Mouse (Mus musculus) testis, adult 2 months (tissue): ENCODE measurements around the gene Phgr1. TPM values are rescaled to one million over a fixed set of nuclear protein-coding genes. Genes with fewer than 3 reads are reported as not detected.
A peak's percentile ranks its signal among the peaks of the same experiment; 100 is the strongest.

Source experiments
- H3K27ac ChIP-seq: fragments of 200-500 bp; 2 replicates; pipeline ENCODE4 v1.5.1; 2012; ENCODE audit warnings: low read depth, low read length; ENCODE audit not compliant: control insufficient read depth, insufficient read depth
- H3K27me3 ChIP-seq: fragments of 200-500 bp; 2 replicates; pipeline ENCODE4 v1.6.1; 2012; ENCODE audit warnings: mild to moderate bottlenecking, low read length, moderate library complexity; ENCODE audit not compliant: control insufficient read depth, insufficient read depth
- H3K36me3 ChIP-seq: fragments of 200-500 bp; 2 replicates; pipeline ENCODE4 v1.6.1; 2012; ENCODE audit warnings: mild to moderate bottlenecking, low read length; ENCODE audit not compliant: control insufficient read depth, insufficient read depth
- H3K4me1 ChIP-seq: fragments of 200-500 bp; 2 replicates; pipeline ENCODE4 v1.6.1; 2012; ENCODE audit warnings: low read length; ENCODE audit not compliant: control insufficient read depth, insufficient read depth
- H3K4me3 ChIP-seq: fragments of 200-500 bp; 2 replicates; pipeline ENCODE4 v1.5.1; 2012; ENCODE audit warnings: low read depth, mild to moderate bottlenecking, low read length, moderate library complexity, mixed read lengths; ENCODE audit not compliant: control insufficient read depth
- CTCF ChIP-seq: fragments of 200-500 bp; IDR thresholded peaks from 2 replicates; pipeline ENCODE4 v1.5.1; 2012; ENCODE audit warnings: low read depth, mild to moderate bottlenecking, inconsistent platforms, low read length, moderate library complexity; ENCODE audit not compliant: control insufficient read depth, insufficient read depth, insufficient replicate concordance
- POLR2A ChIP-seq: fragments of 200-500 bp; IDR thresholded peaks from 2 replicates; pipeline ENCODE4 v1.6.1; 2012; ENCODE audit warnings: low read depth, mild to moderate bottlenecking, inconsistent platforms, low read length, moderate library complexity; ENCODE audit not compliant: control insufficient read depth
- polyA plus RNA-seq: library from polyadenylated mRNA; depleted of rRNA; stranded (reverse); fragments of >200 nt; gene quantifications from 2 replicates; pipeline ENCODE4 v1.2.3, GENCODE M21; 2012

Gene Phgr1
- polyA plus RNA-seq, 1 experiment = 1.1 TPM

GRCm38 (mm10) chr2:118781115-118781514 lies 8.5 kb downstream of the Phgr1 start:
- no peak overlapping the region for H3K27ac ChIP-seq
- peaks cover 12% of the 10 kb centered on the region for H3K4me1 ChIP-seq
- no peak for TF ChIP-seq POLR2A
- TF ChIP-seq CTCF = no peak
- no peak overlapping the region for H3K4me3 ChIP-seq
- H3K36me3 ChIP-seq = no peaks in the 10 kb centered on the region
- no peaks in the 10 kb centered on the region for H3K27me3 ChIP-seq

- H3K4me1 ChIP-seq = peaks cover 12% of the 10 kb centered on the region
- no peak for TF ChIP-seq POLR2A
- TF ChIP-seq CTCF = no peak
- no peaks in the 10 kb centered on the region for H3K36me3 ChIP-seq
- no peak overlapping the region for H3K4me3 ChIP-seq
- no peaks in the 10 kb centered on the region for H3K27me3 ChIP-seq
- no peak overlapping the region for H3K27ac ChIP-seq
Measured at GRCm38 (mm10) chr2:118782303-118782702, 9.7 kb downstream of the Phgr1 start.

DNA sequence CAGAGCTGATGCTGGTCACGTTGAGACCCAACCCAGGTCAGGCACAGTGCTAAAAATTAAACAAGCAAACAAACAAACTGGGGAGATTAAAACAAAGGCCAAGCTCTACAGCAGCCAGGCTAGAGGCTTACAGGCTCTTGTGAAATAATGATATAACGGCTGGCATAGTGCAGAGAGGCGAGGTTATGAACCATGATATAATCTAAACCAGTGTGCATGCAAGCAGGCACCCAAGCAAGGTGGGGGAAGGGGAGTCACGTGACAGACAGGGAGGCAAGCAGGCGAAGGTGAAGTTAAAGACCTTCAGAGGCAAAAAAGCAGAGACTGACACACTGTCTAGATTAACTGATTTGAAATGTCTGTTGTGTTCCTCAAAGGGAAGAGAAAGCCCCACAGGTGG lies 10.5 kb downstream of the Phgr1 start:
- no peaks in the 10 kb centered on the region for H3K27me3 ChIP-seq
- no peaks in the 10 kb centered on the region for H3K36me3 ChIP-seq
- H3K4me1 ChIP-seq = peaks cover 12% of the 10 kb centered on the region
- no peak overlapping the region for H3K27ac ChIP-seq
- no peak overlapping the region for H3K4me3 ChIP-seq
- TF ChIP-seq POLR2A (no peak), CTCF (no peak)

DNA sequence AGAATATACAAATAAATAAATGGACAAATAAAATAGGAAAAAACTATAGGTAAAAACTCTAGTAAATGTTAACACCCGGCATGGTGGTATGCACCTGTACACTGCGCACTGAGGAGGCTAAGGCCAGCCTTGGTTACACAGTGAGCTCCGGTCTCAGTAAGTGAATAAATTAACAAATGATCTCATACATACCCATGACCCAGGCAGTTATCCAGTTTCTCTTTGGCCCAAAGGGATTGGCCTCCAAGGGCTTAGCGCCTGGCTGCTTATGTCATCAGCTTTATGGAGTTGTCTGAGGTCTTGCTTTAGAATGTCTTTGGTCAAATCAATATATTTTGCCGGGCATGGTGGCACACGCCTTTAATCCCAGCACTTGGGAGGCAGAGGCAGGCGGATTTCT lies 11.1 kb downstream of the Phgr1 start:
- Histone ChIP-seq H3K27ac (no peak overlapping the region), H3K36me3 (no peaks in the 10 kb centered on the region), H3K4me3 (no peak overlapping the region), H3K27me3 (no peaks in the 10 kb centered on the region), H3K4me1 (peaks cover 12% of the 10 kb centered on the region)
- TF ChIP-seq CTCF (no peak), POLR2A (no peak)

DNA sequence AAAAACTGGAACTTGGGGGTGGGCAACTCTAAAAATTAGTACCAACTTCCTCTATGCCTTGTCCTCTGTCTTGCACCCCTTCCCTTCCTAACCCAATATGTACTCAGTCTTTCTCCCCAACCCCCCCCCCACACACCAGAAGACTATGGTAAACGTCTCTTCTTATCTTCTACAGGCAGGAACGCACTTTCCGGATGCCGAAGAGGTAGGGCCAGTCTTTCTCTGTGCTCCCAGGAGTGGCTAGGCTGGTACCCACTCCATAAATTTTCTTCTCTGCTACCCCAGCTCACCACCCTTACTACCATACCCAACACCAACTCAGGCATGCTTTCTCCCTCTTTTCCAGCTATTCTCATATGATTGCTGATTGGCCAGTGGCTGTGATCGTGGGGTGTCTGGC lies 14.0 kb downstream of the Phgr1 start:
- Histone ChIP-seq H3K4me1 (peaks cover 12% of the 10 kb centered on the region), H3K27me3 (no peaks in the 10 kb centered on the region), H3K4me3 (no peak overlapping the region), H3K27ac (no peak overlapping the region), H3K36me3 (no peaks in the 10 kb centered on the region)
- TF ChIP-seq POLR2A (no peak), CTCF (no peak)

GRCm38 (mm10) chr2:118789501-118789900 lies 16.9 kb downstream of the Phgr1 start:
- Histone ChIP-seq H3K36me3 (no peaks in the 10 kb centered on the region), H3K4me1 (peaks cover 12% of the 10 kb centered on the region), H3K4me3 (no peak overlapping the region), H3K27ac (no peak overlapping the region), H3K27me3 (no peaks in the 10 kb centered on the region)
- TF ChIP-seq CTCF = no peak
- no peak for TF ChIP-seq POLR2A

DNA sequence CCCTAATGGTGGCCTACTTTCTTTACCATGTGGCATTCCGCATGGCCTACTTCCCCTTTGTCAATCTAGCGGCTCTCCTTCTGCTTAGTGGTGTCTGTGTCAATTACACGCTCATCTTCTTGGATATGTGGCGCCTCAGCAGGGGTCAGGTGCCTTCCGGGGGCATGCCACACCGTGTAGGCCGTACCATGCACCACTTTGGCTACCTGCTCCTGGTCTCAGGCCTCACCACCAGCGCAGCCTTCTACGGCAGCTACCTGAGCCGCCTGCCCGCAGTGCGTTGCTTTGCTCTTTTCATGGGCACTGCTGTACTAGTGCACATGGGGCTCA lies 17.6 kb downstream of the Phgr1 start:
- TF ChIP-seq POLR2A = no peak
- no peak for TF ChIP-seq CTCF
- Histone ChIP-seq H3K27me3 (no peaks in the 10 kb centered on the region), H3K4me1 (peaks cover 12% of the 10 kb centered on the region), H3K4me3 (peak overlapping the region; percentile 10), H3K27ac (no peak overlapping the region), H3K36me3 (no peaks in the 10 kb centered on the region)

GRCm38 (mm10) chr2:118790551-118791525 lies 18.3 kb downstream of the Phgr1 start:
- peak overlapping the region; percentile 10 for H3K4me3 ChIP-seq
- no peaks in the 10 kb centered on the region for H3K36me3 ChIP-seq
- TF ChIP-seq CTCF (peak; percentile 62; the same call in 1 of the 2 replicates), POLR2A (no peak)
- H3K27me3 ChIP-seq = no peaks in the 10 kb centered on the region
- no peak overlapping the region for H3K27ac ChIP-seq
- H3K4me1 ChIP-seq = peaks cover 12% of the 10 kb centered on the region
